Mouse (Mus musculus): ENCODE data around the gene Tatdn3. TPM values are rescaled to one million over a fixed set of nuclear protein-coding genes. Genes with fewer than 3 reads are reported as not detected.

Tatdn3 gene
- total RNA-seq, 2 experiments from 2014 or later, result 12.2 to 15.5 TPM

- intact Hi-C loops (cut with DNase I), result no loop called here
These were observed 20.5 kb upstream of the Tatdn3 start for GRCm38 (mm10) chr1:191083230-191083629.

GRCm38 (mm10) chr1:191075199-191075883, 12.6 kb upstream of the Tatdn3 start:
- DNase-seq, result peak; percentile 64 to 73
- intact Hi-C loops (cut with DNase I), result loop anchor here (1.0 to 5.0 kb wide), 3 partner anchors 52 to 202 kb away; no protein-coding TSS in a partner anchor

More at GRCm38 (mm10) chr1:191083230-191083629, 20.5 kb upstream of the Tatdn3 start:
- no peak for DNase-seq

GRCm38 (mm10) chr1:191073486-191073885, 10.8 kb upstream of the Tatdn3 start:
- intact Hi-C loops (cut with DNase I), result no loop called here
- no peak for DNase-seq

- intact Hi-C loops (cut with DNase I), result no loop called here
- DNase-seq, result peak; percentile 53 to 55
These were observed 10.3 kb upstream of the Tatdn3 start for GRCm38 (mm10) chr1:191073001-191073400.

GRCm38 (mm10) chr1:191072329-191072913, 9.7 kb upstream of the Tatdn3 start:
- intact Hi-C loops (cut with DNase I), result no loop called here

GRCm38 (mm10) chr1:191071613-191072012, 8.9 kb upstream of the Tatdn3 start:
- DNase-seq, result no peak
- intact Hi-C loops (cut with DNase I), result no loop called here

More at GRCm38 (mm10) chr1:191072329-191072913, 9.7 kb upstream of the Tatdn3 start:
- no peak for DNase-seq

- intact Hi-C loops (cut with DNase I), result no loop called here
These were observed 7.5 kb upstream of the Tatdn3 start for GRCm38 (mm10) chr1:191070259-191070658.

GRCm38 (mm10) chr1:191068377-191068776, 5.6 kb upstream of the Tatdn3 start:
- intact Hi-C loops (cut with DNase I), result no loop called here
- no peak for DNase-seq

More at GRCm38 (mm10) chr1:191070259-191070658, 7.5 kb upstream of the Tatdn3 start:
- no peak for DNase-seq

GRCm38 (mm10) chr1:191065188-191065587, 2.5 kb upstream of the Tatdn3 start:
- DNase-seq, result no peak
- intact Hi-C loops (cut with DNase I), result no loop called here

GRCm38 (mm10) chr1:191064535-191064934, 1.8 kb upstream of the Tatdn3 start:
- DNase-seq, result no peak
- intact Hi-C loops (cut with DNase I), result no loop called here

GRCm38 (mm10) chr1:191063700-191064099, 968 bp upstream of the Tatdn3 start:
- intact Hi-C loops (cut with DNase I), result no loop called here
- DNase-seq, result no peak

GRCm38 (mm10) chr1:191062241-191062780, 421 bp downstream of the Tatdn3 start:
- no peak for DNase-seq
- intact Hi-C loops (cut with DNase I), result loop anchor here (1.0 kb wide), 1 partner anchor 36 kb away; the partner anchor contains the start of gene Flvcr1

GRCm38 (mm10) chr1:191057461-191057860, 5.3 kb downstream of the Tatdn3 start:
- intact Hi-C loops (cut with DNase I), result no loop called here
- no peak for DNase-seq

- DNase-seq, result no peak
- intact Hi-C loops (cut with DNase I), result no loop called here
These were observed 7.2 kb downstream of the Tatdn3 start for GRCm38 (mm10) chr1:191055533-191055873.

GRCm38 (mm10) chr1:191054870-191055532, 7.7 kb downstream of the Tatdn3 start:
- intact Hi-C loops (cut with DNase I), result no loop called here
- DNase-seq, result no peak

- no peak for DNase-seq
- intact Hi-C loops (cut with DNase I), result no loop called here
These were observed 9.2 kb downstream of the Tatdn3 start for GRCm38 (mm10) chr1:191053555-191053954.

GRCm38 (mm10) chr1:191046231-191046824, 16.4 kb downstream of the Tatdn3 start:
- intact Hi-C loops (cut with DNase I), result no loop called here

GRCm38 (mm10) chr1:191045264-191045663, 17.5 kb downstream of the Tatdn3 start:
- DNase-seq, result no peak
- intact Hi-C loops (cut with DNase I), result no loop called here

More at GRCm38 (mm10) chr1:191046231-191046824, 16.4 kb downstream of the Tatdn3 start:
- no peak for DNase-seq

- intact Hi-C loops (cut with DNase I), result no loop called here
- no peak for DNase-seq
These were observed 20.0 kb downstream of the Tatdn3 start for GRCm38 (mm10) chr1:191042688-191043087.

- no peak for DNase-seq
- intact Hi-C loops (cut with DNase I), result no loop called here
These were observed 20.6 kb downstream of the Tatdn3 start for GRCm38 (mm10) chr1:191042106-191042505.

GRCm38 (mm10) chr1:191041352-191041751, 21.4 kb downstream of the Tatdn3 start:
- intact Hi-C loops (cut with DNase I), result no loop called here
- DNase-seq, result no peak

All from heart, postnatal 36 days (tissue).